Mouse (Mus musculus): ENCODE data around the gene 4930404N11Rik. TPM values are rescaled to one million over a fixed set of nuclear protein-coding genes. Genes with fewer than 3 reads are reported as not detected.

Gene 4930404N11Rik
- polyA plus RNA-seq, 1 experiment, result not detected

DNA sequence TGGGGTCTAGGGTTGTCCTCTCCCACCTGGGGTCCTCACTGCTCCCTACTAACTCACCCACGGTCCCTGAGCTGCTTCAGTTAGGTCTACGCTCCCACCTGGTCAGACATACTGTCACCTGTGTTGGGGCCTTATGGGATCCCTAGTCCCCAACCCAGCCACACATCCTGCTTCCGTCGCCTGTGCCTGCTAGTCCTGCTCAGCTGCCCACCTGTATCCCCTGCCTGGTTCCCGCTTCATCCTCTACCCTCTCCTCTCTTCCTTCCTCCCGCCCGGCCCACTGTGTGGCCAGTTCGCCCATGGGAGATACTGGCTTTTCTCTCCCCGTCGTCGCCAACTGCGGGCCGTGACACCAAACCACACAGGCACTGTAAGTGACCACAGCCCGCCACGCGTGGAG lies 50.0 kb downstream of the 4930404N11Rik start:
- WGBS, result 93% methylated on average over 16 of the region's 16 CpGs
- TF ChIP-seq CTCF (IDR thresholded peaks at IDR 0.05; ENCODE audit: insufficient read depth, low read depth, low read length) (no peak), POLR2A (IDR thresholded peaks at IDR 0.05; ENCODE audit: insufficient read depth, low read depth, low read length) (no peak)
- no peak overlapping the region for H3K4me3 ChIP-seq (ENCODE audit: insufficient read depth, low read depth, low read length)
- peaks cover 19% of the 10 kb centered on the region for H3K4me1 ChIP-seq (ENCODE audit: control insufficient read depth, insufficient read depth, low read length)
- no peak overlapping the region for H3K27ac ChIP-seq (ENCODE audit: insufficient read depth, low read depth, low read length)

DNA sequence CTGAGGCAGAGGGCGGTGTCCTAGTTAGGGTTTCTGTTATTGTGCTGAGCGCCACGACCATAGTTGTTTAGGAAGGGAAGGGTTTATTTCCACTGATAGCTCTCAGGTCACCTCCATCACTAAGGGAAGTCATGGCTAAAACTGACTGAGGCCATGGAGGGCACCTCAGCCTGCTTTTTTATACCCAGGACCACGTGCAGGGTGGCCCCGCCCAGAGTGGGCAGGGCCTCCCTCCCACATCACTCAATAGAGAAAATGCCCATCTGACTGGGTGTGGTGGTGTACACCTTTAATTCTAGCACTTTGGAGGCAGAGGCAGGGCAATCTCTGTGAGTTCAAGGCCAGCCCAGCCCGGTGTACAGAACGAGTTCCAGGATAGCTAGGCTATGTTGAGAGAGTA lies 51.4 kb downstream of the 4930404N11Rik start:
- no peak overlapping the region for H3K4me3 ChIP-seq (ENCODE audit: insufficient read depth, low read depth, low read length)
- no peak overlapping the region for H3K27ac ChIP-seq (ENCODE audit: insufficient read depth, low read depth, low read length)
- WGBS, result 80% methylated on average over 7 of the region's 7 CpGs
- TF ChIP-seq POLR2A (IDR thresholded peaks at IDR 0.05; ENCODE audit: insufficient read depth, low read depth, low read length) (no peak), CTCF (IDR thresholded peaks at IDR 0.05; ENCODE audit: insufficient read depth, low read depth, low read length) (no peak)
- H3K4me1 ChIP-seq (ENCODE audit: control insufficient read depth, insufficient read depth, low read length), result peaks cover 7% of the 10 kb centered on the region; the same call in 1 of the 2 replicates

DNA sequence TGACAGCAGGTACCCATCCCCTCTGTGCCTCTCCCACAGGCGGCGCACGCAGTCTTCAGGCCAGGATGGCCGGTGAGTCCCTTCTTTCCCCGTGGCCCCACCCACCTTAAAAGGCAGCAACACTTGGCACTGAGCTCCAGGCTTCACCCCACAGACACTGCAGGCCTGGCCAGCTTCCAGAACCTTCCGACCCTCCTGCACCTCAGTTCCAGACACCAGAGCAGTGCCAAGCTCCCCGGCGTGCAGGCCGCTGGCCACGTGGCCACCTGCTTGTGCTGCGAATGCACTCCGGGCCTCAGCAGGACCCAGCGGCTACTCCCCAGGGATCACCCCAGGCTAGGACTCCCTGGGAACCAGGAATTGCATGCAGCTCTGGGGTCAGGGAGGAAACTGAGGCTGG lies 52.0 kb downstream of the 4930404N11Rik start:
- no peak overlapping the region for H3K27ac ChIP-seq (ENCODE audit: insufficient read depth, low read depth, low read length)
- 81% methylated on average over 13 of the region's 13 CpGs for WGBS
- TF ChIP-seq CTCF (IDR thresholded peaks at IDR 0.05; ENCODE audit: insufficient read depth, low read depth, low read length), result no peak
- no peak for TF ChIP-seq POLR2A (IDR thresholded peaks at IDR 0.05; ENCODE audit: insufficient read depth, low read depth, low read length)
- no peak overlapping the region for H3K4me3 ChIP-seq (ENCODE audit: insufficient read depth, low read depth, low read length)
- H3K4me1 ChIP-seq (ENCODE audit: control insufficient read depth, insufficient read depth, low read length), result peaks cover 2% of the 10 kb centered on the region; the same call in 1 of the 2 replicates

Other genes with a start within 250 kb of the 4930404N11Rik start
- gene Zbtb7a, start 230.6 kb downstream of the 4930404N11Rik start, polyA plus RNA-seq (2012; ENCODE audit: insufficient read depth, insufficient read length, low replicate concordance, missing spikeins), result 77.0 TPM in 1 of 2 replicates, not detected in the other
- gene Pias4, start 197.9 kb downstream of the 4930404N11Rik start, polyA plus RNA-seq (2012; ENCODE audit: insufficient read depth, insufficient read length, low replicate concordance, missing spikeins), result not detected in 2 replicates
- gene Eef2, start 189.2 kb downstream of the 4930404N11Rik start, polyA plus RNA-seq (2012; ENCODE audit: insufficient read depth, insufficient read length, low replicate concordance, missing spikeins), result 423 and 2,167 TPM in 2 replicates
- gene Dapk3, start 182.8 kb downstream of the 4930404N11Rik start, polyA plus RNA-seq (2012; ENCODE audit: insufficient read depth, insufficient read length, low replicate concordance, missing spikeins), result not detected in 2 replicates
- not detected in 2 replicates for gene 4930442H23Rik, start 182.0 kb downstream of the 4930404N11Rik start, polyA plus RNA-seq (2012; ENCODE audit: insufficient read depth, insufficient read length, low replicate concordance, missing spikeins)
- gene Nmrk2, start 163.8 kb downstream of the 4930404N11Rik start, polyA plus RNA-seq (2012; ENCODE audit: insufficient read depth, insufficient read length, low replicate concordance, missing spikeins), result not detected in 2 replicates
- not detected in 2 replicates for gene Atcay, start 135.0 kb downstream of the 4930404N11Rik start, polyA plus RNA-seq (2012; ENCODE audit: insufficient read depth, insufficient read length, low replicate concordance, missing spikeins)
- not detected in 2 replicates for gene Zfr2, start 132.7 kb downstream of the 4930404N11Rik start, polyA plus RNA-seq (2012; ENCODE audit: insufficient read depth, insufficient read length, low replicate concordance, missing spikeins)
- gene Matk, start 112.9 kb downstream of the 4930404N11Rik start, polyA plus RNA-seq (2012; ENCODE audit: insufficient read depth, insufficient read length, low replicate concordance, missing spikeins), result not detected in 2 replicates
- gene Mrpl54, start 98.9 kb downstream of the 4930404N11Rik start, polyA plus RNA-seq (2012; ENCODE audit: insufficient read depth, insufficient read length, low replicate concordance, missing spikeins), result not detected in 2 replicates
- gene Apba3, start 98.9 kb downstream of the 4930404N11Rik start, polyA plus RNA-seq (2012; ENCODE audit: insufficient read depth, insufficient read length, low replicate concordance, missing spikeins), result not detected in 2 replicates
- not detected in 2 replicates for gene Tjp3, start 74.2 kb downstream of the 4930404N11Rik start, polyA plus RNA-seq (2012; ENCODE audit: insufficient read depth, insufficient read length, low replicate concordance, missing spikeins)
- 935 TPM in 1 of 2 replicates, not detected in the other for gene Pip5k1c, start 72.9 kb downstream of the 4930404N11Rik start, polyA plus RNA-seq (2012; ENCODE audit: insufficient read depth, insufficient read length, low replicate concordance, missing spikeins)
- gene Cactin, start 44.7 kb downstream of the 4930404N11Rik start, polyA plus RNA-seq (2012; ENCODE audit: insufficient read depth, insufficient read length, low replicate concordance, missing spikeins), result not detected in 2 replicates
- gene Tbxa2r, start 37.1 kb downstream of the 4930404N11Rik start, polyA plus RNA-seq (2012; ENCODE audit: insufficient read depth, insufficient read length, low replicate concordance, missing spikeins), result not detected in 2 replicates
- not detected in 2 replicates for gene Gipc3, start 22.6 kb downstream of the 4930404N11Rik start, polyA plus RNA-seq (2012; ENCODE audit: insufficient read depth, insufficient read length, low replicate concordance, missing spikeins)
- gene Hmg20b, start 15.3 kb downstream of the 4930404N11Rik start, polyA plus RNA-seq (2012; ENCODE audit: insufficient read depth, insufficient read length, low replicate concordance, missing spikeins), result not detected in 2 replicates
- not detected in 2 replicates for gene Mfsd12, start 8.3 kb downstream of the 4930404N11Rik start, polyA plus RNA-seq (2012; ENCODE audit: insufficient read depth, insufficient read length, low replicate concordance, missing spikeins)
- not detected in 2 replicates for gene Fzr1, start 12.7 kb upstream of the 4930404N11Rik start, polyA plus RNA-seq (2012; ENCODE audit: insufficient read depth, insufficient read length, low replicate concordance, missing spikeins)
- gene Dohh, start 18.6 kb upstream of the 4930404N11Rik start, polyA plus RNA-seq (2012; ENCODE audit: insufficient read depth, insufficient read length, low replicate concordance, missing spikeins), result not detected in 2 replicates
- not detected in 2 replicates for gene Gm48551, start 18.6 kb upstream of the 4930404N11Rik start, polyA plus RNA-seq (2012; ENCODE audit: insufficient read depth, insufficient read length, low replicate concordance, missing spikeins)
- not detected in 2 replicates for gene Gm48552, start 23.2 kb upstream of the 4930404N11Rik start, polyA plus RNA-seq (2012; ENCODE audit: insufficient read depth, insufficient read length, low replicate concordance, missing spikeins)
- gene Smim24, start 27.2 kb upstream of the 4930404N11Rik start, polyA plus RNA-seq (2012; ENCODE audit: insufficient read depth, insufficient read length, low replicate concordance, missing spikeins), result not detected in 2 replicates
- gene Nfic, start 89.8 kb upstream of the 4930404N11Rik start, polyA plus RNA-seq (2012; ENCODE audit: insufficient read depth, insufficient read length, low replicate concordance, missing spikeins), result not detected in 2 replicates
- not detected in 2 replicates for gene Celf5, start 116.9 kb upstream of the 4930404N11Rik start, polyA plus RNA-seq (2012; ENCODE audit: insufficient read depth, insufficient read length, low replicate concordance, missing spikeins)
- 181 TPM in 1 of 2 replicates, not detected in the other for gene Ncln, start 130.6 kb upstream of the 4930404N11Rik start, polyA plus RNA-seq (2012; ENCODE audit: insufficient read depth, insufficient read length, low replicate concordance, missing spikeins)
- gene S1pr4, start 134.3 kb upstream of the 4930404N11Rik start, polyA plus RNA-seq (2012; ENCODE audit: insufficient read depth, insufficient read length, low replicate concordance, missing spikeins), result not detected in 2 replicates
- not detected in 2 replicates for gene Gna15, start 158.4 kb upstream of the 4930404N11Rik start, polyA plus RNA-seq (2012; ENCODE audit: insufficient read depth, insufficient read length, low replicate concordance, missing spikeins)
- gene Gna11, start 179.4 kb upstream of the 4930404N11Rik start, polyA plus RNA-seq (2012; ENCODE audit: insufficient read depth, insufficient read length, low replicate concordance, missing spikeins), result not detected in 2 replicates
- 1,500 TPM in 1 of 2 replicates, not detected in the other for gene Aes, start 193.7 kb upstream of the 4930404N11Rik start, polyA plus RNA-seq (2012; ENCODE audit: insufficient read depth, insufficient read length, low replicate concordance, missing spikeins)
- gene Tle2, start 208.7 kb upstream of the 4930404N11Rik start, polyA plus RNA-seq (2012; ENCODE audit: insufficient read depth, insufficient read length, low replicate concordance, missing spikeins), result not detected in 2 replicates
- not detected in 2 replicates for gene Tle6, start 235.3 kb upstream of the 4930404N11Rik start, polyA plus RNA-seq (2012; ENCODE audit: insufficient read depth, insufficient read length, low replicate concordance, missing spikeins)
- not detected in 2 replicates for gene BC025920, start 240.5 kb upstream of the 4930404N11Rik start, polyA plus RNA-seq (2012; ENCODE audit: insufficient read depth, insufficient read length, low replicate concordance, missing spikeins)

Data from olfactory bulb, adult 2 months (tissue).